Mouse (Mus musculus) lung, embryonic 16.5 days (tissue): ENCODE measurements at regions not wholly inside any gene's neighbourhood (a gene's known extent, or its start where the extent isn't known, plus 50 kb on each side); places are given as distances from the start of the nearest gene placed in this dataset.

Source experiments
- ATAC-seq: fragments of 200-750 bp; cut with Nextera tagmentation; 2 replicates; pipeline ENCODE4 v1.8.0; 2017; ENCODE audit warnings: low read depth, mild to moderate bottlenecking, moderate library complexity
- H3K27ac ChIP-seq: fragments of 300-500 bp; sonication (generic); 2 replicates; pipeline ENCODE4 v1.5.1; 2014; ENCODE audit warnings: mild to moderate bottlenecking, control low read depth, low read length
- H3K27me3 ChIP-seq: fragments of 300-500 bp; sonication (generic); 2 replicates; pipeline ENCODE4 v1.6.1; 2014; ENCODE audit warnings: low read depth, low read length, mixed read lengths; ENCODE audit not compliant: control insufficient read depth, insufficient read depth
- H3K36me3 ChIP-seq: fragments of 300-500 bp; sonication (generic); 2 replicates; pipeline ENCODE4 v1.6.1; 2014; ENCODE audit warnings: low read length; ENCODE audit not compliant: control insufficient read depth, insufficient read depth
- H3K4me1 ChIP-seq: fragments of 300-500 bp; sonication (generic); replicated peaks from 2 replicates; pipeline ENCODE4 v1.6.1; 2014; ENCODE audit warnings: low read length, mixed read lengths; ENCODE audit not compliant: control insufficient read depth, insufficient read depth
- H3K4me2 ChIP-seq: fragments of 300-500 bp; sonication (generic); 2 replicates; pipeline ENCODE4 v1.6.1; 2014; ENCODE audit warnings: low read depth, low read length, control low read depth
- H3K4me3 ChIP-seq: fragments of 300-500 bp; sonication (generic); 2 replicates; pipeline ENCODE4 v1.5.1; 2014; ENCODE audit warnings: mild to moderate bottlenecking, low read length, control low read depth
- H3K9ac ChIP-seq: fragments of 300-500 bp; sonication (generic); 2 replicates; pipeline ENCODE4 v1.6.1; 2014; ENCODE audit warnings: low read length, control low read depth
- H3K9me3 ChIP-seq: fragments of 300-500 bp; sonication (generic); 2 replicates; pipeline ENCODE4 v1.6.1; 2016; ENCODE audit warnings: low read length; ENCODE audit not compliant: control insufficient read depth
- WGBS: fragments of 180-500 bp; shearing (Covaris S2); extraction: QIAGEN DNeasy Blood & Tissue Kit; methylation state at CpG from one replicate; pipeline ENCODE4 v1.1.7; 2014; 5-methylcytosine and 5-hydroxymethylcytosine counted together

GRCm38 (mm10) chr6:81323690-81324089 is 599.8 kb upstream of the Gcfc2 start:
- no peaks in the 10 kb centered on the region for H3K36me3 ChIP-seq
- H3K4me2 ChIP-seq, result no peak overlapping the region
- no peak overlapping the region for H3K9ac ChIP-seq
- WGBS, result 55% methylated on average over 3 of the region's 3 CpGs
- ATAC-seq, result no peak
- no peaks in the 10 kb centered on the region for H3K4me1 ChIP-seq
- H3K9me3 ChIP-seq, result no peaks in the 10 kb centered on the region; the same call in 1 of the 2 replicates
- no peak overlapping the region for H3K27ac ChIP-seq
- no peaks in the 10 kb centered on the region for H3K27me3 ChIP-seq
- no peak overlapping the region for H3K4me3 ChIP-seq

- Histone ChIP-seq H3K27ac (no peak overlapping the region), H3K36me3 (no peaks in the 10 kb centered on the region), H3K9ac (no peak overlapping the region), H3K4me2 (no peak overlapping the region), H3K27me3 (no peaks in the 10 kb centered on the region), H3K4me3 (no peak overlapping the region), H3K9me3 (no peaks in the 10 kb centered on the region), H3K4me1 (no peaks in the 10 kb centered on the region)
- 79% methylated on average over 7 of the region's 7 CpGs for WGBS
- ATAC-seq, result no peak
Measured at GRCm38 (mm10) chr6:81363969-81364529, 559.4 kb upstream of the Gcfc2 start.

- H3K27ac ChIP-seq, result no peak overlapping the region
- no peak for ATAC-seq
- no peak overlapping the region for H3K4me2 ChIP-seq
- no peaks in the 10 kb centered on the region for H3K36me3 ChIP-seq
- 64% methylated on average over 4 of the region's 4 CpGs for WGBS
- H3K27me3 ChIP-seq, result no peaks in the 10 kb centered on the region
- no peaks in the 10 kb centered on the region for H3K4me1 ChIP-seq
- H3K4me3 ChIP-seq, result no peak overlapping the region
- H3K9ac ChIP-seq, result no peak overlapping the region
- H3K9me3 ChIP-seq, result no peaks in the 10 kb centered on the region
Measured at GRCm38 (mm10) chr6:81388484-81388883, 535.0 kb upstream of the Gcfc2 start.

GRCm38 (mm10) chr6:81403122-81403521 is 520.3 kb upstream of the Gcfc2 start:
- Histone ChIP-seq H3K9me3 (no peaks in the 10 kb centered on the region), H3K4me3 (no peak overlapping the region), H3K27me3 (no peaks in the 10 kb centered on the region), H3K4me1 (no peaks in the 10 kb centered on the region), H3K9ac (no peak overlapping the region), H3K4me2 (no peak overlapping the region), H3K27ac (no peak overlapping the region), H3K36me3 (no peaks in the 10 kb centered on the region)
- no peak for ATAC-seq

GRCm38 (mm10) chr6:81413611-81414010 is 509.9 kb upstream of the Gcfc2 start:
- H3K4me3 ChIP-seq, result no peak overlapping the region
- no peaks in the 10 kb centered on the region for H3K36me3 ChIP-seq
- no peak for ATAC-seq
- H3K9ac ChIP-seq, result no peak overlapping the region
- H3K27me3 ChIP-seq, result no peaks in the 10 kb centered on the region
- no peaks in the 10 kb centered on the region for H3K9me3 ChIP-seq
- no peak overlapping the region for H3K27ac ChIP-seq
- no peak overlapping the region for H3K4me2 ChIP-seq
- 81% methylated on average over 5 of the region's 5 CpGs for WGBS
- no peaks in the 10 kb centered on the region for H3K4me1 ChIP-seq

GRCm38 (mm10) chr6:81434745-81435144 is 488.7 kb upstream of the Gcfc2 start:
- H3K4me1 ChIP-seq, result no peaks in the 10 kb centered on the region
- H3K4me2 ChIP-seq, result no peak overlapping the region
- H3K9ac ChIP-seq, result no peak overlapping the region
- no peak overlapping the region for H3K27ac ChIP-seq
- H3K36me3 ChIP-seq, result no peaks in the 10 kb centered on the region
- H3K27me3 ChIP-seq, result no peaks in the 10 kb centered on the region
- 75% methylated on average over 6 of the region's 6 CpGs for WGBS
- H3K4me3 ChIP-seq, result no peak overlapping the region
- no peak for ATAC-seq
- H3K9me3 ChIP-seq, result no peaks in the 10 kb centered on the region

- Histone ChIP-seq H3K4me3 (no peak overlapping the region), H3K36me3 (no peaks in the 10 kb centered on the region), H3K9me3 (no peaks in the 10 kb centered on the region), H3K27me3 (no peaks in the 10 kb centered on the region), H3K9ac (no peak overlapping the region), H3K27ac (no peak overlapping the region), H3K4me2 (no peak overlapping the region), H3K4me1 (no peaks in the 10 kb centered on the region)
- WGBS, result 80% methylated on average over 2 of the region's 2 CpGs
- no peak for ATAC-seq
Measured at GRCm38 (mm10) chr6:81438951-81439722, 484.3 kb upstream of the Gcfc2 start.

- no peak for ATAC-seq
- H3K27ac ChIP-seq, result no peak overlapping the region
Measured at GRCm38 (mm10) chr6:81441396-81441795, 482.1 kb upstream of the Gcfc2 start.

GRCm38 (mm10) chr6:81446019-81446800 is 477.3 kb upstream of the Gcfc2 start:
- WGBS, result 81% methylated on average over 1 of the region's 1 CpGs
- H3K4me3 ChIP-seq, result no peak overlapping the region
- no peak overlapping the region for H3K4me2 ChIP-seq
- ATAC-seq, result no peak
- H3K9ac ChIP-seq, result no peak overlapping the region
- H3K27me3 ChIP-seq, result no peaks in the 10 kb centered on the region
- H3K4me1 ChIP-seq, result no peaks in the 10 kb centered on the region
- H3K27ac ChIP-seq, result no peak overlapping the region
- H3K36me3 ChIP-seq, result no peaks in the 10 kb centered on the region
- no peaks in the 10 kb centered on the region for H3K9me3 ChIP-seq

More at GRCm38 (mm10) chr6:81441396-81441795, 482.1 kb upstream of the Gcfc2 start:
- Histone ChIP-seq H3K4me2 (no peak overlapping the region), H3K36me3 (no peaks in the 10 kb centered on the region), H3K9ac (no peak overlapping the region), H3K9me3 (no peaks in the 10 kb centered on the region), H3K27me3 (no peaks in the 10 kb centered on the region), H3K4me1 (no peaks in the 10 kb centered on the region), H3K4me3 (no peak overlapping the region)
